Mouse (Mus musculus) heart, embryonic 13.5 days (tissue): ENCODE results near the gene Smo. TPM values are rescaled to one million over a fixed set of nuclear protein-coding genes. Genes with fewer than 3 reads are reported as not detected.

Source experiments
- ATAC-seq: fragments of 200-750 bp; cut with Nextera tagmentation; 2 replicates; pipeline ENCODE4 v1.8.0; 2017; ENCODE audit warnings: moderate TSS enrichment; ENCODE audit not compliant: insufficient number of reproducible peaks, low FRiP score, low TSS enrichment; ENCODE audit errors: extremely low read depth
- H3K27ac ChIP-seq: fragments of 300-500 bp; sonication (generic); replicated peaks from 2 replicates; pipeline ENCODE4 v1.5.1; 2015; ENCODE audit warnings: moderate library complexity, mild to moderate bottlenecking, inconsistent platforms
- H3K27me3 ChIP-seq: fragments of 300-500 bp; sonication (generic); replicated peaks from 2 replicates; pipeline ENCODE4 v1.6.1; 2015; ENCODE audit warnings: mild to moderate bottlenecking, inconsistent platforms
- H3K36me3 ChIP-seq: fragments of 300-500 bp; sonication (generic); 2 replicates; pipeline ENCODE4 v1.6.1; 2015; ENCODE audit warnings: mild to moderate bottlenecking, inconsistent platforms
- H3K4me1 ChIP-seq: fragments of 300-500 bp; sonication (generic); 2 replicates; pipeline ENCODE4 v1.6.1; 2015; ENCODE audit warnings: inconsistent platforms
- H3K4me2 ChIP-seq: fragments of 300-500 bp; sonication (generic); 2 replicates; pipeline ENCODE4 v1.6.1; 2015; ENCODE audit warnings: inconsistent platforms, mild to moderate bottlenecking, moderate library complexity
- H3K4me3 ChIP-seq: fragments of 300-500 bp; sonication (generic); 2 replicates; pipeline ENCODE4 v1.5.1; 2015; ENCODE audit warnings: moderate library complexity, mild to moderate bottlenecking, inconsistent platforms
- H3K9ac ChIP-seq: fragments of 300-500 bp; sonication (generic); 2 replicates; pipeline ENCODE4 v1.6.1; 2015; ENCODE audit warnings: inconsistent platforms, mild to moderate bottlenecking, moderate library complexity
- H3K9me3 ChIP-seq: fragments of 300-500 bp; sonication (generic); 2 replicates; pipeline ENCODE4 v1.6.1; 2016; ENCODE audit warnings: inconsistent platforms
- WGBS: fragments of 180-500 bp; shearing (Covaris S2); methylation state at CpG from one replicate; pipeline ENCODE4 v1.1.7; 2015; ENCODE audit warnings: mixed read lengths; 5-methylcytosine and 5-hydroxymethylcytosine counted together
- polyA plus RNA-seq: library from polyadenylated mRNA; unstranded; fragments of >200 nt; fragmentation: Nextera tagmentation; extraction: Ambion mirVana; gene quantifications from 2 replicates; pipeline ENCODE4 v1.2.1, GENCODE M21; 2015

Gene Smo
- polyA plus RNA-seq: 16.4 and 17.4 TPM in 2 replicates

- Histone ChIP-seq H3K4me1 (peaks cover 30% of the 10 kb centered on the region), H3K4me3 (peak within 1 kb of the TSS; percentile 74), H3K27ac (peak within 1 kb of the TSS; percentile 98), H3K4me2 (peak within 1 kb of the TSS; percentile 77), H3K9me3 (no peaks in the 10 kb centered on the region), H3K36me3 (peaks cover 9% of the 10 kb centered on the region), H3K9ac (peak within 1 kb of the TSS; percentile 96), H3K27me3 (no peaks in the 10 kb centered on the region)
- peak; percentile 85 for ATAC-seq
- WGBS: under 1% methylated on average over 24 of the region's 30 CpGs
Measured at GRCm38 (mm10) chr6:29735336-29735688, at the start of gene Smo. TSS of gene Smo (plus strand) at chr6:29735503.

- Histone ChIP-seq H3K36me3 (no peaks in the 10 kb centered on the region), H3K4me1 (no peaks in the 10 kb centered on the region), H3K27me3 (peaks cover 14% of the 10 kb centered on the region), H3K4me3 (no peak overlapping the region), H3K9me3 (no peaks in the 10 kb centered on the region), H3K27ac (no peak overlapping the region), H3K9ac (no peak overlapping the region), H3K4me2 (no peak overlapping the region)
- 66% methylated on average over 4 of the region's 4 CpGs for WGBS
- ATAC-seq: no peak
Measured at GRCm38 (mm10) chr6:29685952-29686351, 49.4 kb upstream of the Smo start.

DNA sequence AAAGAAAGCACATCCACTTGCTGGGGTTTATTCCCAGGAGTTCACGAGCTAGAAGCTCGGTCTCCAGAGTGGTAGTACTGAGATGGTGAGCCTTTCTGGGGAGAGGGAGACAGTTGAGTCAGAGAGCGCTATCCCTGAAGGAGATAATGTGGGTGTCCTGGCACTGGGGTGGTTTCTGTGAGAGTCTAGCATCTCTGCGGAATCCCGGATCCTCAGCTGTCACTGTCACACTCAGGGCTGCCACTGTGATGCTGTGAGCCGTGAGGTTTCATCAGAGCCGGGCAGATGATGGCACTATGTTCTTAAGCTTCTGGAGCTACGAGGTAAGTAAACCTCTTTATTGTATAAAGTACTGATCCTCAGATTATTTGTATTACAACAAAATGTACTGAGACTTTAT lies 45.8 kb upstream of the Smo start:
- H3K36me3 ChIP-seq: no peaks in the 10 kb centered on the region
- 54% methylated on average over 8 of the region's 8 CpGs for WGBS
- no peak overlapping the region for H3K27ac ChIP-seq
- no peak for ATAC-seq
- no peaks in the 10 kb centered on the region for H3K9me3 ChIP-seq
- peaks cover 2% of the 10 kb centered on the region; the same call in 1 of the 2 replicates for H3K4me1 ChIP-seq
- no peak overlapping the region for H3K4me3 ChIP-seq
- H3K27me3 ChIP-seq: peaks cover 39% of the 10 kb centered on the region
- H3K4me2 ChIP-seq: no peak overlapping the region
- no peak overlapping the region for H3K9ac ChIP-seq

GRCm38 (mm10) chr6:29693953-29694352 lies 41.4 kb upstream of the Smo start, which contains the start of gene Tspan33:
TSS of gene Tspan33 (plus strand) at chr6:29694222.
- WGBS: under 1% methylated on average over 41 of the region's 41 CpGs
- peak; percentile 93 for ATAC-seq
- peak within 1 kb of the TSS; percentile 86 for H3K4me3 ChIP-seq
- no peaks in the 10 kb centered on the region for H3K36me3 ChIP-seq
- H3K4me1 ChIP-seq: peaks cover 12% of the 10 kb centered on the region
- H3K9ac ChIP-seq: peak within 1 kb of the TSS; percentile 89
- no peaks in the 10 kb centered on the region for H3K9me3 ChIP-seq
- peaks cover 47% of the 10 kb centered on the region for H3K27me3 ChIP-seq
- peak within 1 kb of the TSS; percentile 99 for H3K4me2 ChIP-seq
- H3K27ac ChIP-seq: no peak within 1 kb of the TSS

GRCm38 (mm10) chr6:29694375-29695289 lies 40.7 kb upstream of the Smo start:
- H3K27me3 ChIP-seq: peaks cover 47% of the 10 kb centered on the region
- peaks cover 12% of the 10 kb centered on the region for H3K4me1 ChIP-seq
- WGBS: 6% methylated on average over 35 of the region's 35 CpGs
- H3K36me3 ChIP-seq: no peaks in the 10 kb centered on the region
- no peak overlapping the region for H3K27ac ChIP-seq
- H3K9me3 ChIP-seq: no peaks in the 10 kb centered on the region
- H3K4me3 ChIP-seq: peak overlapping the region; percentile 86
- peak overlapping the region; percentile 89 for H3K9ac ChIP-seq
- H3K4me2 ChIP-seq: peak overlapping the region; percentile 99
- ATAC-seq: no peak

- Histone ChIP-seq H3K9ac (peak overlapping the region; percentile 89; the same call in 1 of the 2 replicates), H3K36me3 (no peaks in the 10 kb centered on the region), H3K4me1 (peaks cover 12% of the 10 kb centered on the region), H3K27ac (no peak overlapping the region), H3K27me3 (peaks cover 43% of the 10 kb centered on the region), H3K9me3 (no peaks in the 10 kb centered on the region), H3K4me3 (peak overlapping the region; percentile 86), H3K4me2 (peak overlapping the region; percentile 99)
- ATAC-seq: no peak
- 47% methylated on average over 3 of the region's 3 CpGs for WGBS
Measured at GRCm38 (mm10) chr6:29695290-29695674, 40.0 kb upstream of the Smo start.

DNA sequence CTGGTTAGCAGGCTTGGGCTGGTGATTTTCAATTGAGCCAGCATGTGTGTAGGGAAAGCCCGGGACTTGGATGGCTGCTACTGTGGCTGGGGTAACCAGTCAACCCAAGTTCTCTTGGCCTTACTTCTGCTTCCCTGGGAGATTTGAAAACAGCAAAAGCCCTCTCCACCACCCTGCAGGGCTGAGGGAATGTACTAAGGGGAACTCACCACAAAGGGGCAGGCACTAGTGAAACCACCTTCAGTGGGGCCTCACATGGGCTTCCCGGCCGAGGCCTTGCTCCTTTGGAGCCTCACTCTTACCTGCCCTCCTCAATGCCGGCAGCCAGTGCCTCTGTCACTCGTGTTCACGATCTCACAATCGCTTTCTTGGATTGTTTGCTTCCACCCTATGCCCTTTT lies 39.3 kb upstream of the Smo start:
- Histone ChIP-seq H3K9ac (no peak overlapping the region; the same call in 1 of the 2 replicates), H3K27ac (0 out of 2 replicates have a peak overlapping the region, but pooled peaks have one; percentile 24), H3K27me3 (peaks cover 37% of the 10 kb centered on the region), H3K4me1 (peaks cover 12% of the 10 kb centered on the region), H3K9me3 (no peaks in the 10 kb centered on the region), H3K36me3 (no peaks in the 10 kb centered on the region), H3K4me2 (peak overlapping the region; percentile 99), H3K4me3 (peak overlapping the region; percentile 86)
- no peak for ATAC-seq
- 62% methylated on average over 7 of the region's 7 CpGs for WGBS

- H3K27ac ChIP-seq: no peak overlapping the region
- H3K4me1 ChIP-seq: peaks cover 12% of the 10 kb centered on the region
Measured at GRCm38 (mm10) chr6:29697139-29697538, 38.2 kb upstream of the Smo start.

DNA sequence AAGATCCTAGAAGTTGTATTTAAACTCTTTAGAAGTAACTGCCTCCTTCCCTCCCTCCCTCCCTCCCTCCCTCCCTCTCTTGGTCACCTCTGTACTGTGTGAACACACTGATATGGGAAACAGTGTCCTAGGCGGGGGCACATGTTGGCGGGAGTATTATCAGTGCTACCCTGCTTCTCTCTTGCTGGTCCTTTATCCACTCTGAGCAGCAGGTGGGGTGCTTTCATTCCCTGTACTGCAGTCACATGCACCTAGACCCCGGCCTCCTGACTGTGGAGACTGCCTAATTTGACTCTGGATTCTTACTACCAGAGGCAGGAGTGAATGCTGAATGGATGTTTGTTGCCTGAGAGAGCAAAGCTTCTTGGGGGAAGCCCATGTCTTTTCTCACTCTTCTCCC lies 37.8 kb upstream of the Smo start:
- Histone ChIP-seq H3K27me3 (peaks cover 23% of the 10 kb centered on the region), H3K9ac (no peak overlapping the region), H3K36me3 (no peaks in the 10 kb centered on the region), H3K27ac (0 out of 2 replicates have a peak overlapping the region, but pooled peaks have one; percentile 21), H3K4me3 (no peak overlapping the region), H3K9me3 (no peaks in the 10 kb centered on the region), H3K4me2 (peak overlapping the region; percentile 99), H3K4me1 (peaks cover 12% of the 10 kb centered on the region)
- WGBS: 21% methylated on average over 3 of the region's 3 CpGs
- peak; percentile 48 for ATAC-seq

More at GRCm38 (mm10) chr6:29697139-29697538, 38.2 kb upstream of the Smo start:
- peaks cover 28% of the 10 kb centered on the region for H3K27me3 ChIP-seq
- H3K9me3 ChIP-seq: no peaks in the 10 kb centered on the region
- no peak for ATAC-seq
- H3K36me3 ChIP-seq: no peaks in the 10 kb centered on the region
- peak overlapping the region; percentile 86; the same call in 1 of the 2 replicates for H3K4me3 ChIP-seq
- peak overlapping the region; percentile 99 for H3K4me2 ChIP-seq
- H3K9ac ChIP-seq: no peak overlapping the region

DNA sequence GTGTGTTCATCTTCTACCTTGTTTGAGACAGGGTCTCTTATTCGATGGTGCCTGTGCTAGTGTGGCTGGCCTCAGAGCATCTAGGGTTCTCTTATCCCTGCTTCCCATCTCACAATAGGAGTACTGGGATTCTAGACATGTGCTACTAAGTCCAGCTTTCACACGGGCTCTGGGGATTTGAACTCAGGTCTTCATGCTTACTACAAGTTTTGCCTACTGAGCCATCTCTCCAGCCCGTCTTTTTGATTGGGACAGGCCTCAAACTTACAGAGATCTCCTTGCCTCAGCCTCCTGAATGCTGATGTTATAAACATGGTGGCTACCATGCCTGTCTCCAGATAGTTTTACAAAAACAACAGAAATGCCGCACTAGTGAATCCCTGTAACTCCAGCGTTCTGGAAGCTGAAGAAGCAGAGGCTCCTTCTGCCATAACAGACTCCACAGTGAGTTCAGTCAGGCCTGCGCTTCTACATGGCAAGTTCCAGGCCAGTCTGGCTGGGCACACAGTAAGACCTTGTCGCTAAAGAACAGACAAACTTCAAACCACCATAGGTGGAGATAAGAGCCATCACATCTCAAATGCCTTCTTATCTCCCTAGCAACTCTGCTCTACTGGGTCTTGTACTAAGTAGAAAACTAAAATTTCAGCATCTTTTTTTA lies 36.1 kb upstream of the Smo start:
- Histone ChIP-seq H3K9me3 (no peaks in the 10 kb centered on the region), H3K36me3 (no peaks in the 10 kb centered on the region), H3K9ac (no peak overlapping the region), H3K27ac (no peak overlapping the region), H3K27me3 (peaks cover 14% of the 10 kb centered on the region; the same call in 1 of the 2 replicates), H3K4me2 (peak overlapping the region; percentile 99), H3K4me3 (no peak overlapping the region), H3K4me1 (peaks cover 12% of the 10 kb centered on the region)
- WGBS: 77% methylated on average over 7 of the region's 7 CpGs
- no peak for ATAC-seq

DNA sequence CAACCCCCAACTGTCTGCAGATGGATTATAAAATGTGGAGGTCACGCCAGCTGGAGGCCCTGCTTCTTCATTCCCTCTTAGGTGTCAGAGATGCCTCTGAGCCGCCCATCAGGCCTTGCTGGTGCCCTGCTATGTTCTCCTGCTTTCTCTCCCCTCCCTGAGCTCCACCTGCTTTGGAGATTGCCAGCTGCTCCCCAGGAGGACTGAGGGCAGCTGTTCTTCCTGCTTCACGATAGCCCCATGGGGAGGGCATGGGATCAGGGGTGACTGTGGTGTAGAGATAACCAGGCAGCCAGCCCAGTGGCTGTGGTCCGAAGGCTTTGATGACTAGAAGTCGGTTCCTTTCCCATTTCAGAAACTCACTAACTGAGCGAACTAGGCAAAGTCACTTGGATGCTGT lies 34.3 kb upstream of the Smo start:
- H3K4me3 ChIP-seq: 0 out of 2 replicates have a peak overlapping the region, but pooled peaks have one; percentile 8
- peaks cover 7% of the 10 kb centered on the region; the same call in 1 of the 2 replicates for H3K27me3 ChIP-seq
- no peak overlapping the region for H3K9ac ChIP-seq
- H3K36me3 ChIP-seq: no peaks in the 10 kb centered on the region
- peak overlapping the region; percentile 49; the same call in 1 of the 2 replicates for H3K4me2 ChIP-seq
- peak; percentile 82 for ATAC-seq
- H3K4me1 ChIP-seq: peaks cover 5% of the 10 kb centered on the region; the same call in 1 of the 2 replicates
- 46% methylated on average over 6 of the region's 6 CpGs for WGBS
- H3K27ac ChIP-seq: peak overlapping the region; percentile 54; the same call in 1 of the 2 replicates
- no peaks in the 10 kb centered on the region for H3K9me3 ChIP-seq
